Mouse (Mus musculus) myocyte (in vitro differentiated cells): Measurements from ENCODE around the gene Pole2. TPM values are rescaled to one million over a fixed set of nuclear protein-coding genes. Genes with fewer than 3 reads are reported as not detected.
"Not testable (repeated sequence)": the region's sequence is repeated elsewhere in the genome, so short reads cannot be mapped to it uniquely, and the experiment has no call there.

Source experiments
- H3K27me3 ChIP-seq: one replicate; pipeline ENCODE4 v1.6.1; 2011; ENCODE audit not compliant: control insufficient read depth, insufficient read depth, insufficient read length
- H3K36me3 ChIP-seq: one replicate; pipeline ENCODE4 v1.6.1; 2011; ENCODE audit not compliant: control insufficient read depth, insufficient read depth
- H3K4me2 ChIP-seq: one replicate; pipeline ENCODE4 v1.6.1; 2011; ENCODE audit warnings: low read depth, control low read depth
- H3K4me3 ChIP-seq: one replicate; pipeline ENCODE4 v1.5.1; 2011; ENCODE audit warnings: mild to moderate bottlenecking, control low read depth, moderate library complexity
- H3K79me2 ChIP-seq: one replicate; pipeline ENCODE4 v1.6.1; 2011; ENCODE audit not compliant: control insufficient read depth, insufficient read depth
- H3ac ChIP-seq: one replicate; pipeline ENCODE4 v1.6.1; 2011; ENCODE audit not compliant: control insufficient read depth, insufficient read length
- CEBPB ChIP-seq: IDR thresholded peaks from 2 replicates; pipeline ENCODE4 v1.6.1; 2011; ENCODE audit warnings: mild to moderate bottlenecking, moderate library complexity; ENCODE audit not compliant: poor library complexity, insufficient read depth, severe bottlenecking
- E2F4 ChIP-seq: IDR thresholded peaks from one replicate; pipeline ENCODE4 v1.6.1; 2011; ENCODE audit warnings: mild to moderate bottlenecking, control low read depth, moderate library complexity; ENCODE audit not compliant: insufficient read depth
- MAX ChIP-seq: IDR thresholded peaks from one replicate; pipeline ENCODE4 v1.6.1; 2011; ENCODE audit warnings: low read depth, mild to moderate bottlenecking, control low read depth
- MYOD1 ChIP-seq, 3 experiments: IDR thresholded peaks; one replicate each; pipeline ENCODE4 v1.6.1; 2011; ENCODE audit warnings: control low read depth in 2 of 3, low read depth in 2 of 3, mild to moderate bottlenecking in 2 of 3, moderate library complexity in 1 of 3; ENCODE audit not compliant: insufficient read length in 2 of 3, control insufficient read depth in 1 of 3
- MYOG ChIP-seq, 3 experiments: IDR thresholded peaks; one replicate each; pipeline ENCODE4 v1.6.1; 2011; ENCODE audit warnings: control low read depth in 2 of 3, low read depth in 2 of 3, mild to moderate bottlenecking in 2 of 3; ENCODE audit not compliant: insufficient read length in 2 of 3, control insufficient read depth in 1 of 3, insufficient read depth in 1 of 3
- POLR2A ChIP-seq: IDR thresholded peaks from one replicate; pipeline ENCODE4 v1.6.1; 2011; ENCODE audit warnings: low read depth, mild to moderate bottlenecking, control low read depth, moderate library complexity; ENCODE audit not compliant: insufficient read length
- POLR2AphosphoS2 ChIP-seq: IDR thresholded peaks from one replicate; pipeline ENCODE4 v1.6.1; 2011; ENCODE audit warnings: low read depth, control low read depth; ENCODE audit not compliant: insufficient read length
- REST ChIP-seq: IDR thresholded peaks from one replicate; pipeline ENCODE4 v1.6.1; 2011; ENCODE audit warnings: mild to moderate bottlenecking, control low read depth, moderate library complexity; ENCODE audit not compliant: insufficient read depth, insufficient read length
- SRF ChIP-seq: IDR thresholded peaks from one replicate; pipeline ENCODE4 v1.6.1; 2011; ENCODE audit warnings: low read depth; ENCODE audit not compliant: control insufficient read depth, insufficient read length
- TCF12 ChIP-seq: IDR thresholded peaks from one replicate; pipeline ENCODE4 v1.6.1; 2011; ENCODE audit warnings: mild to moderate bottlenecking, control low read depth; ENCODE audit not compliant: poor library complexity, insufficient read depth, severe bottlenecking
- TCF3 ChIP-seq: IDR thresholded peaks from one replicate; pipeline ENCODE4 v1.6.1; 2011; ENCODE audit warnings: low read depth, control low read depth; ENCODE audit not compliant: insufficient read length
- USF1 ChIP-seq: IDR thresholded peaks from one replicate; pipeline ENCODE4 v1.6.1; 2011; ENCODE audit warnings: low read depth, mild to moderate bottlenecking, control low read depth, moderate library complexity
- polyA plus RNA-seq: library from polyadenylated mRNA; unstranded; fragments of >200 nt; fragmentation: generic; extraction: Trizol; gene quantifications from one replicate; pipeline ENCODE4 v1.2.1, GENCODE M21; 2012; ENCODE audit warnings: missing spikeins

The Pole2 gene
- polyA plus RNA-seq, 1 experiment: 4.2 TPM

DNA sequence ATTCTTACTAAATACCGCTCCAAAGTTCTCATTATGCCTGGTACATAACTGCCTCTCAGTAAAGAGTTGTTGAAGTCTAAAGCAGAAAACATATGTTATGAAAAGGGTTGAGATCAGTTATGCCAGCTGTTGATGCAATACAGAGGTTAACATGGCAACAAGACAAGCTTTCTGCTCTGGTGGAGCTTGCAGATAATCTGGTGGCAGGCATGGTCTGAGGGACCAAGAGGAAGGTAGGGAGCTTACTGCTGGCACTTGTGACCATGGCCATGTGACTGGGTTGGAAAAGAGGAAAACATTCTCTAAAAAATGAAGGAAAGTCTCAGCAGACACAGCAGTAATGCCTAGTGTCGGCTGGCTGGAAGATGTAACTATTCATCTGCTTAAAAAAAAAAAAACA lies 56.7 kb downstream of the Pole2 start:
- no peak overlapping the region for H3K4me3 ChIP-seq
- peaks cover 5% of the 10 kb centered on the region for H3K79me2 ChIP-seq
- no peak overlapping the region for H3ac ChIP-seq
- no peaks in the 10 kb centered on the region for H3K27me3 ChIP-seq
- TF ChIP-seq SRF (no peak), USF1 (no peak), POLR2A (no peak), MYOD1 (IDR thresholded peaks at IDR 0.05; ENCODE audit: control insufficient read depth in 1 of 3, insufficient read length in 2 of 3, low read depth in 2 of 3) (no peak), TCF3 (no peak), MYOG (IDR thresholded peaks at IDR 0.05; ENCODE audit: control insufficient read depth in 1 of 3, insufficient read depth in 1 of 3, insufficient read length in 2 of 3, low read depth in 2 of 3) (no peak), POLR2AphosphoS2 (no peak), E2F4 (no peak), TCF12 (no peak), REST (no peak), CEBPB (no peak), MAX (no peak)
- no peak overlapping the region for H3K4me2 ChIP-seq
- no peaks in the 10 kb centered on the region for H3K36me3 ChIP-seq

DNA sequence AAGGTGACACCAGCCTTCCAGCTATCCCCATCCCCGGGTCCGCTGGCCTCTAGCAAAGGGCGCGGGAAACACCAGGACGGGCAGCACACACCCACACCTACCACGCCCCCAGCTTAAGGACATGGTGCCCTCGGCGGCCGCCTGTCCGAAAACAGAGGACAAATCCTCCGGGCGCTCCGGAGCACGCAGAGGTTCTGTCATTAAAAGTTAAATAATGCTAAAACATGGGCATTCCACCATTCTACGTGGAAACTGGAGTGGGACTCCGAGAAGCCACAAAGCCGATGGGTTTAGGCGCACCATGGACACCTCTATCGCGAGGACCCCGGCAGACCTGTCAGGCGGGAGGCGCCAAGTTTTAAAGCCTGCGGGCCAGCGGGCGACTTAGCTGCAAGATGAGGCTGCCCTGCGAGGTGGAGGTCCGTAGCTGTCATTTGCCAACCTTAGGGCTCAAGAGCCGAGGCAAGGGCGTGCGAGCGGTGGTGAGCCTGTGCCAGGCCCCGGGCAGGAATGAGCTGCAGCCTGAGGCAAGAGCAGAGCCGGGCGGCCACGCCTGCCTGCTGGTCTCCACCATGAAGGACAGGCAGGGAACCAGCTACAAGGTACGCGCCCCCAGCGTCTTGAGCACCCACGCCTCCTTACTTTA lies 59.4 kb downstream of the Pole2 start, which contains the start of gene Lrr1:
TSS of gene Lrr1 (plus strand) at position 354 of the 646 bp plus-strand sequence.
- peak within 1 kb of the TSS; percentile 93 for H3K4me2 ChIP-seq
- H3K27me3 ChIP-seq: no peaks in the 10 kb centered on the region
- peak in 1 of 3 experiments; percentile 13 for TF ChIP-seq MYOG (IDR thresholded peaks at IDR 0.05; ENCODE audit: control insufficient read depth in 1 of 3, insufficient read depth in 1 of 3, insufficient read length in 2 of 3, low read depth in 2 of 3)
- no peak for TF ChIP-seq REST
- no peak for TF ChIP-seq TCF12
- peak; percentile 36 for TF ChIP-seq POLR2AphosphoS2
- TF ChIP-seq CEBPB: no peak
- TF ChIP-seq TCF3: no peak
- TF ChIP-seq USF1: no peak
- TF ChIP-seq MYOD1 (IDR thresholded peaks at IDR 0.05; ENCODE audit: control insufficient read depth in 1 of 3, insufficient read length in 2 of 3, low read depth in 2 of 3): peak in 1 of 3 experiments; percentile 3
- TF ChIP-seq SRF: no peak
- TF ChIP-seq POLR2A: peak; percentile 59
- peak; percentile 97 for TF ChIP-seq MAX
- TF ChIP-seq E2F4: peak; percentile 100
- peak within 1 kb of the TSS; percentile 86 for H3K4me3 ChIP-seq
- peak within 1 kb of the TSS; percentile 51 for H3ac ChIP-seq
- peaks cover 5% of the 10 kb centered on the region for H3K79me2 ChIP-seq
- H3K36me3 ChIP-seq: no peaks in the 10 kb centered on the region

DNA sequence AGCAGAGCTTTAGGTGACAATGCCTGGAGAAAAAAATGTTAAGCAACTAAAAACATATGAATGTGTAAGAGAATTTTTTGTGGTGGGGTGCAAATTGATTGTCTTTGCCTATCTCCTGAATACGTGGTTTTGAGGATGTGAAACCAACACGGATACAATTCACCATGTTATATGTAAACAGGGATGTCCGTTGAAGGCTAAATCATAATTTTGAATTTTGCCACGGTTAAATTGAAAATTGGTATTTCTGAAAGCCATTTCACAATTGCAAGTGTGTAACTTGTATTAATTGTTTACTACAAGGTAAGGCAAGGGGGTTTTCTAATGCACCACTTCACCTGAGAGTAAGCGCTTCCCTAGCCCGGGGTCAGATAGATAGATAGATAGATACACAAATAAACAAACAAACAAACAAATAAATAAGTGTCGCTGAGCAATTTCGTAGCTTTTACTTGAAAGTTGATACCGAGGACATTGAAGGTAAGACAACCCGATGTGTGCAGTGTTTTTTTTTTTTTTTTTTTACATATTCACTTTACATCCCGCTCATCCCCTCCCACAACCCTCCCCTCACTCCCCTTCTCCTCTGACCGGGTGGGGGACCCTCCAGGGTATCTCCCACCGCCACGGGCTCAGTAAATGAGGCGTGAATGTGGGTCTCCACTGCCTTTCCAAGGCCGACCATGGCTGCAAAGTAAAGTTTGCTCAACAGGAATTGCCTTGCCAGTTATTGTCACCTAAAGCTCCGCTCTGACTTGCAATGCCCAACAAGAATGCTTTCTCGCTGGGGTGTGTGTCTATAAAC lies 60.1 kb downstream of the Pole2 start:
- H3K79me2 ChIP-seq: peaks cover 5% of the 10 kb centered on the region
- peak overlapping the region; percentile 93 for H3K4me2 ChIP-seq
- H3K36me3 ChIP-seq: no peaks in the 10 kb centered on the region
- H3K4me3 ChIP-seq: peak overlapping the region; percentile 86
- no peaks in the 10 kb centered on the region for H3K27me3 ChIP-seq
- H3ac ChIP-seq: peak overlapping the region; percentile 51
- TF ChIP-seq POLR2AphosphoS2: no peak
- no peak for TF ChIP-seq MYOD1 (IDR thresholded peaks at IDR 0.05; ENCODE audit: control insufficient read depth in 1 of 3, insufficient read length in 2 of 3, low read depth in 2 of 3)
- TF ChIP-seq SRF: no peak
- no peak for TF ChIP-seq TCF3
- no peak for TF ChIP-seq MYOG (IDR thresholded peaks at IDR 0.05; ENCODE audit: control insufficient read depth in 1 of 3, insufficient read depth in 1 of 3, insufficient read length in 2 of 3, low read depth in 2 of 3)
- no peak for TF ChIP-seq E2F4
- TF ChIP-seq POLR2A: no peak
- no peak for TF ChIP-seq USF1
- TF ChIP-seq CEBPB: no peak
- TF ChIP-seq REST: no peak
- no peak for TF ChIP-seq TCF12
- TF ChIP-seq MAX: no peak

DNA sequence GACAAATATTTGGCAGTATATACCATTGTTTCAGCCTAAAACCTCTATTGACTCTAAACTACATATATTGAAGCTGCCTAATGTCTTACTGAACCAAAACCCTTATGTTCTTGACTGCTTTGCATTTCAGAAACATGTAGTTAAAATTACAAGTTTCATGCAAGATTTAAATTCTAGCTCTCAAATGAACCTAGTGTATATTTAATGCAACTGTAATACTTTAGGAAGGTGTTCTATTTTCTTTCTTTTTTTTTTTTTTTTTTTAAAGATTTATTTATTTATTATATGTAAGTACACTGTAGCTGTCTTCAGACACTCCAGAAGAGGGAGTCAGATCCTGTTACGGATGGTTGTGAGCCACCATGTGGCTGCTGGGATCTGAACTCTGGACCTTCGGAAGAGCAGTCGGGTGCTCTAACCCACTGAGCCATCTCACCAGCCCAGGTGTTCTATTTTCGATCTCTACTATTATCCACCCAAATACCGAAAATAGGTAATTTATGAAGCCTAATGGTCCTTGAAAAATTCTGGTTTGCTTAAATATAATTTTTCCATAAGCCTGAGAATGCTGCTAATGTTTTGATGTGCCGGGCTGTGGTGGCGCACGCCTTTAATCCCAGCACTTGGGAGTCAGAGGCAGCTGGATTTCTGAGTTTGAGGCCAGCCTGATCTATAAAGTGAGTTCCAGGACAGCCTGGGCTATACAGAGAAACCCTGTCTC lies 61.0 kb downstream of the Pole2 start:
- H3K4me3 ChIP-seq, H3ac ChIP-seq, H3K79me2 ChIP-seq, H3K36me3 ChIP-seq, H3K27me3 ChIP-seq, H3K4me2 ChIP-seq: not testable (repeated sequence)
